Mouse (Mus musculus): ENCODE measurements around the gene Map3k1.

The Map3k1 gene

GRCm38 (mm10) chr13:111808637-111809465, at the start of gene Map3k1:
Map3k1 (minus strand) TSS chr13:111808993.
- peak; percentile 82 for DNase-seq (ENCODE audit: low spot score)

GRCm38 (mm10) chr13:111856786-111857455, 48.1 kb upstream of the Map3k1 start:
- DNase-seq (ENCODE audit: low spot score): no peak

DNA sequence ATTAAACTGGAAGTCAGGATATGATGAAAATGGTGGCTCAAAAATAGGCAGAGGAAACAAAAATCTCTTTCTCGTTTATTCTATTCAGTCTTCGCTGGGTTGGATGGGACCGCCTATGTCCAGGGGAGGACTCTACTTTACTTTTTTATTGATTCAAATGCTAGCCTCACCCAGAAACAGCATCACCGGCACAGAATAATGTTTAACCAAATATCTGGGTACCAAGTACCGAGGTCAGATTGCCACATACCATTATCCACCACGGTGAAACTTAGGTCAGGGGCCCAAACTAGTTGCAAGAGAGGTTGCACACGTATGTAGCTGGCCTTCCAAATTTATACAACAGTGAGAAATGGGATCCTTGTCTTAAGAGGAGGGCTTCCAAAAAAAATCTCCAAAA, 47.4 kb upstream of the Map3k1 start:
- DNase-seq (ENCODE audit: low spot score): no peak

- DNase-seq (ENCODE audit: low spot score): no peak
These were observed 43.8 kb upstream of the Map3k1 start for GRCm38 (mm10) chr13:111852451-111853224.

- DNase-seq (ENCODE audit: low spot score): no peak
These were observed 41.4 kb upstream of the Map3k1 start for GRCm38 (mm10) chr13:111850046-111850837.

GRCm38 (mm10) chr13:111845471-111845870, 36.7 kb upstream of the Map3k1 start:
- DNase-seq (ENCODE audit: low spot score): no peak

DNA sequence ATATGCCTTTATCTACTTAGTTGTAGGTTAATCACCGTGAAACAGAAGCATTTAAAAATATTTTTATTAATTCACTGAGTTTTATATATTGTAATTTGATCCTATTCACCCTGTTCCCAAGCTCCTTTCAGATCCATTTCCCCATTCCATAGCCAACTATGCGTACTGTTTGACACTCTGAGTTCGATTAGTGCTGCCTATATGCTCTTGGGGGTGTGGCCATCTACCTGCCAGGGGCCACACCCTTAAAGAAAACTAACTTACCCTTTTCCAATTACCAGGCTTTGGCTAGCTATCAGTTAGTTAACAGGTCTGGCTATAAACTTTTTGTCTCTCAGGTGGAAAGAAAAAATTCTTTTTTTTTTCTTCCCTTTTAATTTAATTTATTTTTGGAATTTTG, 35.5 kb upstream of the Map3k1 start:
- no peak for DNase-seq (ENCODE audit: low spot score)

GRCm38 (mm10) chr13:111835787-111836186, 27.0 kb upstream of the Map3k1 start:
- no peak for DNase-seq (ENCODE audit: low spot score)

- no peak for DNase-seq (ENCODE audit: low spot score)
These were observed 25.8 kb upstream of the Map3k1 start for GRCm38 (mm10) chr13:111834613-111835012.

DNA sequence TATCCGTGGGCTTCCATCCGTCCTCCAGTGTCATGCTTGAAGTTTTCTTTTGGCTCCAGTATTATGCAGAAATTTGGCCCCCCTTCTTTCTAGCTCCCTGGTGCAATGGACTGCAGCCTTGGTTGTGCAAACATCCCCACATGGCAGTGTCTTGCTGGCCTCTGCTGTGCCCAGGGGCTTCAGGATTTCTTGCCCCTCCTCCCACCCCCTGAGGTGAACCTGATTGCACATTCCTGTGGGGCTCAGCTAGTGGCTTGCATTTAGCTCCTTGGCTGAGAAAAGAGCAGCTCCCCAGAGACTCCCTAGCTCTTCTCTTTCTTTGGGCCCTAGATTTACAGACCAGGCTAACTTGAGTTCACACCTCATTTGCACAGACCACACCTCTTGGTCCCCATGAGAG, 20.7 kb upstream of the Map3k1 start:
- DNase-seq (ENCODE audit: low spot score): no peak

DNA sequence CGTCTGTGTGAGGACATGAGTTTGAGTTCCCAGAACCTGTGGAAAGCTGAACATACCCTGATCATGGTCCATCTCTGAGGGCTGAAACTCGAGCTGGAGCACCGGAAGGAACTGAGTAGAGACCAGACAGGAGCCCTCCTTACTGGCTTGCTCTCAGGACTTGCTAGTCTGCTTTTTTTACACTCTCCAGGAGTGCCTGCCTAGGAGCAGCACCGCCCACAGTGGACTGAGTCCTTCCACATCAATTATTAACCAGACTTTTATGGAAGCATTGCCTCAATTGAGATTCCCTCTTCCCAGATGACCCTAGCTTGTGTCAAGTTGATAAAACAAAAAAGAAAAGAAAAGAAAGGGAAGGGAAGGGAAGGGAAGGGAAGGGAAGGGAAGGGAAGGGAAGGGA, 18.7 kb upstream of the Map3k1 start:
- DNase-seq (ENCODE audit: low spot score): no peak

DNA sequence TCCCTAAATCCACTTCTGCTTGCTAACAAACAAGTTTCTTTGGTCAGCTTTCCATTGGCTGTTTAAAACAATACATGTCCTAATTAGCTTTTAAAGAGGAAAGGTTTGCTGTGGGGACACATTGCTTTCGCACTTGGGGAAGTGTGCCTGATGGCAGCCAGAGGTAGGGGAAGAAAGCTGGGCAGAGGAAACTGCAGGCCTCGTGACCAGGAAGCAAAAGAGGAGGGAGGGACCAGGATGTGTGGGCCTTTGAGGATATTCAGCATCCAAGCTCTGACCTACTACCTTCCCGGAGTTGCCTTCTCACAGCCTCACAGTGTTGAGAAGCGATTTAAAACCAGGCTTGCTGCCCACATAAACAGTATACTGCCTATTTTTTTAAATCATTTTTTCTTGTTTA, 15.4 kb upstream of the Map3k1 start:
- no peak for DNase-seq (ENCODE audit: low spot score)

DNA sequence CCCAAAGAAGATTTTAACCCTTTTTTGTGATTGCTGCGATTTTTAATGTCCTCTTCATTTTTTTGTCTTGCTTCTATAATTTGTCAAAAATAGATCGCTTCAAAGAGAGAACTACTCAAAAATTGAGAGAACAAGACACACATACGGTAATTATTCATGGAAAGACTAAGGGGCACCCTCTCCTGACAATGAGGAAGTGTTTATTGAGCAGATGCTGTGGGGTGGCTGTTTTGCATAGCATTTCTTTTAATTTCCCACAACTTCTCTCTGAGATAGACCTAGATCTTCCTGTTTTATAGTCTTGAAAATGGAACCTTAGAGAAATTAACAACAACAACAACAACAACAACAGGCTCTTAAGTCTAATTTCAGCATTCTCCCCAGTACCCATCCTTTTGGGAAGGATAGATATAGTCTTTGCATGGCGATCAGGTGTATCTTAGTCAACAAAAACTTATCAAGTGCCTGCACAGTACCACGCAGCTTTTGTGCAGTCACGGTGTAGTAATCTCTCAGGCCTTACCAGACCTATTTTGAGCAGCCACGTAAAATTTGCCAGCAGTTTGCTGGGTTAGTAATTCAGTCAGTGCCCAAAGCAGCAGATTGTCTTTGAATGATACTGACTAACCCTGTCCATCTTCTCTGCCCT, 13.1 kb upstream of the Map3k1 start:
- no peak for DNase-seq (ENCODE audit: low spot score)

DNA sequence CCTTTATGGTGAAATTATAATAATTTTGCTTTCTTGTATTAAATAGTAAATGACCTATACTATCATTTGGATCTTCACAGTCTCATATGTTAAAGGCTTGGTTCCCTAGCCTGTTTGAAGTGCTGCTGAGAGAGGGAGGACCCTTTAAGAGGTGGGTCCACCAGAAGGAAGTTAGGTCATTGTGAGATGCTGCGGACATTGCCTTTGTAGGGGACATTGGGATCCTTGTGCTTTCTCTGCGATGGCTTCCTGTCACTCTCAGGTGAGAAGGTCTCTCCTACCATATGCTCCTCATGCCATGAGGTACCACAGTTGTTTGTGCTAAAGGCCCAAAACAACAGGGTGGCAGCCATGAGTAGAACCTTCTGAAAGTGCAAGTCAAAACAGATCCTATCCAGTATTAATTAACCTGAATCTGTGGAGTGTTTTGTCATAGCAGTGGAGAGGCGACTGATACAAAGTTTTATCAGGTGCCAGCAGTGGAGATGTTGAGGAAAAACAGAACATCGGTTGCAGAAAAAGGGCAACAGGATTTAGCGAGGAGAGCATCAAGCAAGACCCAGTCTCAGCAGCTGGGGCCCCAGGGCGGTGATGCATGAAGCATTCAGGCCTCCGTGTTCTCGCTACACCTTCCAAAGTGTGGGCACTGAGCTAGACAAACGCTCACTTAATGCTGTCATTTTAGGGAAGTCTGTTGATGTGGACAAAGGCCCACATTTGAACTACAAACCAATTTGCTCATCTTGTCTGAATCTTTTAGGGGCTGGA, 11.0 kb upstream of the Map3k1 start:
- no peak for DNase-seq (ENCODE audit: low spot score)

DNA sequence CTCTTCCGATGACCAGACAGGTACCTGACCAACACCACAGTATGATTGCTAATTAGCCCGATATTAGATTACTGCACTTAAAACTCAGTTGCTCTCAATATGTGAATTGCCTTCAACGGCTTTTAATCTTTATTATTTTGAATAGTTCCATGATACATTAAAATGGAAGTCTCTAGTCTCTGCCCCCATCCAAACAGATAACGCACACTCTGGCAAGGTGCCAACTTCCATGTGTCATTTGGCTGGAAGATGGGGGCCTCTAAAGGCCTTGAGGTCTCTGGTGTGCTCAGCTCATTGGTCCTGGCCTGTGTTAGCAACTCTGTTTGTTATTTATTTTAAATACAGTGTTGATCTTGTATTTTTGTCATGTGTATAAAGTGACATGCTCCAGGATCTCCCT, 10.3 kb upstream of the Map3k1 start:
- DNase-seq (ENCODE audit: low spot score): no peak

- peak; percentile 44 for DNase-seq (ENCODE audit: low spot score)
These were observed 9.6 kb upstream of the Map3k1 start for GRCm38 (mm10) chr13:111818216-111818903.

GRCm38 (mm10) chr13:111817773-111818172, 9.0 kb upstream of the Map3k1 start:
- no peak for DNase-seq (ENCODE audit: low spot score)

DNA sequence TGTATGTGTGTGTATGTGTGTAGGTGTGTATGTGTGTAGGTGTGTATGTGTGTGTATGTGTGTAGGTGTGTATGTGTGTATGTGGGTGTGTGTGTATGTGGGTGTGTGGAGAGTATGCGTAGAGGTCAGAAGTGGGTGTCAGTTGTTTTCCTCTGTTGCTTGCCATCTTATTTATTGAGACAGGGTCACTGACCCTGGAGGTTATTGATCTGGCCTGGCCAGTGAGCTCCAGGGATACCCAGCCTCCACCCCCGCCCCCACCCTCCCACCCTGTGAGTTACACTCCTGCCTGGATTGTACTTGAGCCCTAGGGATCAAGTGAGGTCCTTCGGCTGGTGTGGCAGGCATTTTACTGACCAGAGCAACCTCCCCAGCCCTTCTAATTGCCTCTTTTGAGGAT, 7.6 kb upstream of the Map3k1 start:
- no peak for DNase-seq (ENCODE audit: low spot score)

DNA sequence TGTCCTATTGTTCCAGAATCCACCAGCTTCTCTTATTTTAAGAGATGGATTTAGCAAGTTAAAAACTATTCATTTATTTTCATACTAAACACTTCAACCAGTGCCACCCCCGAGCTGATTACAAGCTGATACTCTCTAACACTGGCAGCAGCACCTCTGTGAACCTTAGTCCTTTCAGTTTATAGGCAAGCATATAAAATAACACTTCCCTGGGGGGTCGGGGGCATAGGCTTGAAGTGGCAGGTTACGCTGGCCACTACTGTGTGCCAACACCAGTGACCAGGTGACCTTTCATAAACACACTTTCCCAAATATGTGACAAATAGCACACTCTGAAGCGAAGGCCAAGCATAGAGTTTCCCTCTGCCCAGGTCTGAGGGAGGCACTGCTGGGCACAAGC, 6.7 kb upstream of the Map3k1 start:
- no peak for DNase-seq (ENCODE audit: low spot score)

GRCm38 (mm10) chr13:111815017-111815416, 6.2 kb upstream of the Map3k1 start:
- no peak for DNase-seq (ENCODE audit: low spot score)
